Mouse (Mus musculus): ENCODE results near the gene Cckar. TPM values are rescaled to one million over a fixed set of nuclear protein-coding genes. Genes with fewer than 3 reads are reported as not detected.

Gene Cckar
- 0.59 and 0.68 TPM in 2 replicates for polyA plus RNA-seq (2014; fragmentation: Nextera tagmentation; extraction: Ambion mirVana)

GRCm38 (mm10) chr5:53707235-53708177 is at the start of gene Cckar:
TSS of gene Cckar (minus strand) at chr5:53707705.
- Histone ChIP-seq H3K4me1 (ENCODE audit: control insufficient read depth, insufficient read depth, low read length) (no peaks in the 10 kb centered on the region), H3K27me3 (ENCODE audit: control insufficient read depth, insufficient read depth, low read length) (no peaks in the 10 kb centered on the region), H3K9ac (replicated peaks; ENCODE audit: low read length) (no peak within 1 kb of the TSS), H3K9me3 (replicated peaks; ENCODE audit: control insufficient read depth, low read length) (no peaks in the 10 kb centered on the region), H3K27ac (replicated peaks; ENCODE audit: low read depth, low read length) (no peak within 1 kb of the TSS), H3K4me3 (ENCODE audit: low read depth, low read length) (no peak within 1 kb of the TSS), H3K36me3 (replicated peaks; ENCODE audit: control insufficient read depth, insufficient read depth, low read depth, low read length) (no peaks in the 10 kb centered on the region), H3K4me2 (ENCODE audit: low read depth, low read length) (no peak within 1 kb of the TSS)
- ATAC-seq (replicated peaks; ENCODE audit: insufficient number of reproducible peaks, low FRiP score, low TSS enrichment, low read depth): peak; percentile 85
- whole genome bisulfite sequencing: 38% methylated on average over 11 of the region's 11 CpGs
- DNase-seq (ENCODE audit: low spot score): peak; percentile 31

DNA sequence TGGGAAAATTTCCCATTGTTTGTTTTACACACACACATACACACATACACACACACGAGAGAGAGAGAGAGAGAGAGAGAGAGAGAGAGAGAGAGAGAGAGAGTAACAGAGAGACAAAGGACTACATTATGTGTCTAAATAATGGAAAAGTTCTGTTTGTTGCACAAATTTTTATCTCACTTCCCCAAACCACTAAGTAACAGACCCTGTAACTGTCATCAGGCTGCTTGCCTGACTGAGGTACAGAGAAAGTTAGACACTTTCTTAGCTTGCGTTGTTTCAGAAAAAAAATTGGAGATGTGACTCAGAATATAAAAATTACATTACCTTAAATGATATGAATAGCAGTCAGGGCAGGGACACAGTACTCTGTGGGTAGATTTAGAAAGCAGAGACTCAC is 36.6 kb upstream of the Cckar start:
- no peaks in the 10 kb centered on the region for H3K4me1 ChIP-seq (ENCODE audit: control insufficient read depth, insufficient read depth, low read length)
- H3K27ac ChIP-seq (replicated peaks; ENCODE audit: low read depth, low read length): no peak overlapping the region
- DNase-seq (ENCODE audit: low spot score) (no peak), ATAC-seq (replicated peaks; ENCODE audit: insufficient number of reproducible peaks, low FRiP score, low TSS enrichment, low read depth) (no peak)
- no peak overlapping the region for H3K4me3 ChIP-seq (ENCODE audit: low read depth, low read length)
- H3K9me3 ChIP-seq (replicated peaks; ENCODE audit: control insufficient read depth, low read length): no peaks in the 10 kb centered on the region
- WGBS: 74% methylated on average over 2 of the region's 2 CpGs
- no peaks in the 10 kb centered on the region for H3K36me3 ChIP-seq (replicated peaks; ENCODE audit: control insufficient read depth, insufficient read depth, low read depth, low read length)
- no peaks in the 10 kb centered on the region for H3K27me3 ChIP-seq (ENCODE audit: control insufficient read depth, insufficient read depth, low read length)
- no peak overlapping the region for H3K4me2 ChIP-seq (ENCODE audit: low read depth, low read length)
- H3K9ac ChIP-seq (replicated peaks; ENCODE audit: low read length): no peak overlapping the region

- no peak overlapping the region for H3K9ac ChIP-seq (replicated peaks; ENCODE audit: low read length)
- no peak overlapping the region for H3K27ac ChIP-seq (replicated peaks; ENCODE audit: low read depth, low read length)
- ATAC-seq (replicated peaks; ENCODE audit: insufficient number of reproducible peaks, low FRiP score, low TSS enrichment, low read depth) (no peak), DNase-seq (ENCODE audit: low spot score) (no peak)
- no peak overlapping the region for H3K4me3 ChIP-seq (ENCODE audit: low read depth, low read length)
- no peaks in the 10 kb centered on the region for H3K27me3 ChIP-seq (ENCODE audit: control insufficient read depth, insufficient read depth, low read length)
- H3K4me1 ChIP-seq (ENCODE audit: control insufficient read depth, insufficient read depth, low read length): no peaks in the 10 kb centered on the region
- 64% methylated on average over 10 of the region's 10 CpGs for WGBS
- H3K36me3 ChIP-seq (replicated peaks; ENCODE audit: control insufficient read depth, insufficient read depth, low read depth, low read length): no peaks in the 10 kb centered on the region
- no peaks in the 10 kb centered on the region for H3K9me3 ChIP-seq (replicated peaks; ENCODE audit: control insufficient read depth, low read length)
- H3K4me2 ChIP-seq (ENCODE audit: low read depth, low read length): no peak overlapping the region
Measured at GRCm38 (mm10) chr5:53732933-53733332, 25.4 kb upstream of the Cckar start.

DNA sequence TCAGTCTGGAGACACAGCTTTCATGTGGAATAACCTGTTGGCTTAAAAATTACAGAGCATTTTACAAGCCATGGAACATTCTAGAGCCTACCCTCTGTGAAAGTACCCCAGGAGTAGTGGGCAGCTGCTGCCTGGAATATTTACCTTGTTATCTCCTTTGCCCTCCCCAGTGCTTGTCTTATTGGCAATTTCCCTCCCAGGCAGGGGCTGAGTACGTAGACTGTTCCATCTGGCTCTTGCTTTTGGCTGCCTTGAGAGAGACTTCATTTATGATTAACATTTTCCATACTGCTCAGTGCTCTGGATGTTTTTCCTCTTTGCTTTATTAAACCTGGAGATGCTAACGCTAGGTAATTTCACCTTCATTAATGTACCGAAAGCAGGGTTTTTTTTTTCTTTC is 20.1 kb upstream of the Cckar start:
- DNase-seq (ENCODE audit: low spot score): no peak
- Histone ChIP-seq H3K36me3 (replicated peaks; ENCODE audit: control insufficient read depth, insufficient read depth, low read depth, low read length) (no peaks in the 10 kb centered on the region), H3K27me3 (ENCODE audit: control insufficient read depth, insufficient read depth, low read length) (no peaks in the 10 kb centered on the region), H3K4me1 (ENCODE audit: control insufficient read depth, insufficient read depth, low read length) (no peaks in the 10 kb centered on the region), H3K4me2 (ENCODE audit: low read depth, low read length) (no peak overlapping the region), H3K27ac (replicated peaks; ENCODE audit: low read depth, low read length) (no peak overlapping the region), H3K4me3 (ENCODE audit: low read depth, low read length) (no peak overlapping the region), H3K9ac (replicated peaks; ENCODE audit: low read length) (no peak overlapping the region), H3K9me3 (replicated peaks; ENCODE audit: control insufficient read depth, low read length) (no peaks in the 10 kb centered on the region)
- 82% methylated on average over 3 of the region's 3 CpGs for WGBS
- no peak for ATAC-seq (replicated peaks; ENCODE audit: insufficient number of reproducible peaks, low FRiP score, low TSS enrichment, low read depth)

- H3K4me3 ChIP-seq (ENCODE audit: low read depth, low read length): no peak overlapping the region
- WGBS: 86% methylated on average over 5 of the region's 5 CpGs
- no peak for DNase-seq (ENCODE audit: low spot score)
- no peaks in the 10 kb centered on the region for H3K4me1 ChIP-seq (ENCODE audit: control insufficient read depth, insufficient read depth, low read length)
- H3K4me2 ChIP-seq (ENCODE audit: low read depth, low read length): no peak overlapping the region
- no peak overlapping the region for H3K9ac ChIP-seq (replicated peaks; ENCODE audit: low read length)
- no peak for ATAC-seq (replicated peaks; ENCODE audit: insufficient number of reproducible peaks, low FRiP score, low TSS enrichment, low read depth)
- H3K27ac ChIP-seq (replicated peaks; ENCODE audit: low read depth, low read length): no peak overlapping the region
- H3K36me3 ChIP-seq (replicated peaks; ENCODE audit: control insufficient read depth, insufficient read depth, low read depth, low read length): no peaks in the 10 kb centered on the region
- no peaks in the 10 kb centered on the region for H3K9me3 ChIP-seq (replicated peaks; ENCODE audit: control insufficient read depth, low read length)
- no peaks in the 10 kb centered on the region for H3K27me3 ChIP-seq (ENCODE audit: control insufficient read depth, insufficient read depth, low read length)
Measured at GRCm38 (mm10) chr5:53726011-53726410, 18.5 kb upstream of the Cckar start.

- ATAC-seq (replicated peaks; ENCODE audit: insufficient number of reproducible peaks, low FRiP score, low TSS enrichment, low read depth) (no peak), DNase-seq (ENCODE audit: low spot score) (no peak)
- no peaks in the 10 kb centered on the region for H3K36me3 ChIP-seq (replicated peaks; ENCODE audit: control insufficient read depth, insufficient read depth, low read depth, low read length)
- no peak overlapping the region for H3K4me3 ChIP-seq (ENCODE audit: low read depth, low read length)
- no peaks in the 10 kb centered on the region for H3K27me3 ChIP-seq (ENCODE audit: control insufficient read depth, insufficient read depth, low read length)
- no peak overlapping the region for H3K9ac ChIP-seq (replicated peaks; ENCODE audit: low read length)
- no peaks in the 10 kb centered on the region for H3K9me3 ChIP-seq (replicated peaks; ENCODE audit: control insufficient read depth, low read length)
- H3K4me1 ChIP-seq (ENCODE audit: control insufficient read depth, insufficient read depth, low read length): no peaks in the 10 kb centered on the region
- WGBS: 79% methylated on average over 5 of the region's 5 CpGs
- H3K27ac ChIP-seq (replicated peaks; ENCODE audit: low read depth, low read length): no peak overlapping the region
- no peak overlapping the region for H3K4me2 ChIP-seq (ENCODE audit: low read depth, low read length)
Measured at GRCm38 (mm10) chr5:53716462-53716861, 9.0 kb upstream of the Cckar start.

DNA sequence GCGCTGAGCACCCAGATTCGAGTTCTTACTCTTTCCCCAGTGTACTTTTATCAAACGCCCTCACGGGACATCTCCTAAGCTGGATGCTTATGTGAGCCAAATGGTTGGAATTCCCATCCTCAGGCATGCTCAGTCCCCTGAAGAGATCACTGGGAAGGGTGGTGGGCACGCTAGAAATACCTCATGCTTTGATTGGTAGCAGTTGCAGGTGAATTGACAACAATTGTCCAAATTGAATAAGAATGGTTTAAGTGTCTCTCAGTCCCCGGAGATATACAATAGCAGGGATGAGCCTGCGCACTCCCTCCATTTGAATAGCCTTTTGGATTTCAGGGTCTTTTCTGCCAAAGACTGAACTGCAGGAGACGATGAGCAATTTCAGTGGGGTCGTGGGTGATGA is 3.8 kb upstream of the Cckar start:
- H3K36me3 ChIP-seq (replicated peaks; ENCODE audit: control insufficient read depth, insufficient read depth, low read depth, low read length): no peaks in the 10 kb centered on the region
- H3K27me3 ChIP-seq (ENCODE audit: control insufficient read depth, insufficient read depth, low read length): no peaks in the 10 kb centered on the region
- no peak overlapping the region for H3K27ac ChIP-seq (replicated peaks; ENCODE audit: low read depth, low read length)
- H3K4me2 ChIP-seq (ENCODE audit: low read depth, low read length): no peak overlapping the region
- no peaks in the 10 kb centered on the region for H3K9me3 ChIP-seq (replicated peaks; ENCODE audit: control insufficient read depth, low read length)
- H3K9ac ChIP-seq (replicated peaks; ENCODE audit: low read length): no peak overlapping the region
- DNase-seq (ENCODE audit: low spot score): no peak
- H3K4me1 ChIP-seq (ENCODE audit: control insufficient read depth, insufficient read depth, low read length): no peaks in the 10 kb centered on the region
- no peak for ATAC-seq (replicated peaks; ENCODE audit: insufficient number of reproducible peaks, low FRiP score, low TSS enrichment, low read depth)
- WGBS: 69% methylated on average over 9 of the region's 9 CpGs
- H3K4me3 ChIP-seq (ENCODE audit: low read depth, low read length): no peak overlapping the region

DNA sequence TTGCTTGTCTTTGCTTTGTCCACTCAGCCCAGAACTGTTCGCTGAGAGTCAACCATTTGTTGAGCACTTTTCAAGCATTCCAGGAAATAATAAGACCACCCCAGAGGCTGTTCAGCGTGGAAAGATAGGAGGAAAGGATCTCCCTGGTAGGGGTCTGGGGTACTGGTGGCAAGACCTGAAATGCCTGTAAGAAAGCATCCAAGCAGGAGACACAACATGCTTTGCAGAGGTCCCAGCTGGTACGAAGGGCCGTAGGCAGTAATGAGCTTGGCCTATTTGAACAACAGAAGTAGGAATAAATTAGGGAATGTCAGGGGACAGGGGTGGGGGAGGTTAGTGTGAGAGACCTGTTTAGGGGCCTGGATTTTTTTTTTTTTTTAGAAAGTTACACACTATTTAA is 686 bp upstream of the Cckar start:
- H3K4me2 ChIP-seq (ENCODE audit: low read depth, low read length): no peak overlapping the region
- H3K4me3 ChIP-seq (ENCODE audit: low read depth, low read length): no peak overlapping the region
- ATAC-seq (replicated peaks; ENCODE audit: insufficient number of reproducible peaks, low FRiP score, low TSS enrichment, low read depth) (no peak), DNase-seq (ENCODE audit: low spot score) (no peak)
- WGBS: 44% methylated on average over 4 of the region's 4 CpGs
- no peaks in the 10 kb centered on the region for H3K27me3 ChIP-seq (ENCODE audit: control insufficient read depth, insufficient read depth, low read length)
- H3K27ac ChIP-seq (replicated peaks; ENCODE audit: low read depth, low read length): no peak overlapping the region
- no peaks in the 10 kb centered on the region for H3K36me3 ChIP-seq (replicated peaks; ENCODE audit: control insufficient read depth, insufficient read depth, low read depth, low read length)
- H3K4me1 ChIP-seq (ENCODE audit: control insufficient read depth, insufficient read depth, low read length): no peaks in the 10 kb centered on the region
- H3K9ac ChIP-seq (replicated peaks; ENCODE audit: low read length): no peak overlapping the region
- no peaks in the 10 kb centered on the region for H3K9me3 ChIP-seq (replicated peaks; ENCODE audit: control insufficient read depth, low read length)

Measured in embryonic facial prominence, embryonic 11.5 days (tissue).